Mouse (Mus musculus) G1E (cell line): ENCODE measurements at regions not wholly inside any gene's neighbourhood (a gene's known extent, or its start where the extent isn't known, plus 50 kb on each side); places are given as distances from the start of the nearest gene placed in this dataset.

ENCODE experiments used
- CTCF ChIP-seq: IDR thresholded peaks from 2 replicates; pipeline ENCODE4 v1.5.1; 2012; ENCODE audit warnings: low read depth, low read length, inconsistent platforms, mixed read lengths
- GATA1 ChIP-seq: IDR thresholded peaks from 2 replicates; pipeline ENCODE4 v1.6.1; 2012; ENCODE audit warnings: borderline replicate concordance, low read length, inconsistent platforms, mixed read lengths
- TAL1 ChIP-seq: conservative IDR thresholded peaks from 2 replicates; pipeline ENCODE4 v1.6.1; 2012; ENCODE audit warnings: low read depth, low read length, inconsistent platforms, mixed read lengths

GRCm38 (mm10) chr4:106161592-106161991, 154.4 kb upstream of the Usp24 start:
- TF ChIP-seq CTCF (no peak), TAL1 (no peak), GATA1 (no peak)
